Mouse (Mus musculus) limb, embryonic 15.5 days (tissue): Measurements from ENCODE around the gene Lkaaear1. TPM values are rescaled to one million over a fixed set of nuclear protein-coding genes. Genes with fewer than 3 reads are reported as not detected.

Source experiments
- ATAC-seq: fragments of 200-750 bp; cut with Nextera tagmentation; 2 replicates; pipeline ENCODE4 v1.8.0; 2017; ENCODE audit warnings: low read depth, moderate TSS enrichment; ENCODE audit not compliant: insufficient number of reproducible peaks, low FRiP score, low TSS enrichment
- H3K27ac ChIP-seq: fragments of 300-500 bp; sonication (generic); 2 replicates; pipeline ENCODE4 v1.5.1; 2015; ENCODE audit warnings: moderate library complexity, mild to moderate bottlenecking, inconsistent platforms
- H3K27me3 ChIP-seq: fragments of 300-500 bp; sonication (generic); 2 replicates; pipeline ENCODE4 v1.6.1; 2015; ENCODE audit warnings: inconsistent platforms
- H3K36me3 ChIP-seq: fragments of 300-500 bp; sonication (generic); 2 replicates; pipeline ENCODE4 v1.6.1; 2015; ENCODE audit warnings: inconsistent platforms
- H3K4me1 ChIP-seq: fragments of 300-500 bp; sonication (generic); 2 replicates; pipeline ENCODE4 v1.6.1; 2015; ENCODE audit warnings: inconsistent platforms
- H3K4me2 ChIP-seq: fragments of 300-500 bp; sonication (generic); 2 replicates; pipeline ENCODE4 v1.6.1; 2015; ENCODE audit warnings: mild to moderate bottlenecking, inconsistent platforms
- H3K4me3 ChIP-seq: fragments of 300-500 bp; sonication (generic); 2 replicates; pipeline ENCODE4 v1.5.1; 2015; ENCODE audit warnings: mild to moderate bottlenecking, inconsistent platforms
- H3K9ac ChIP-seq: fragments of 300-500 bp; sonication (generic); 2 replicates; pipeline ENCODE4 v1.6.1; 2015; ENCODE audit warnings: inconsistent platforms
- H3K9me3 ChIP-seq: fragments of 300-500 bp; sonication (generic); 2 replicates; pipeline ENCODE4 v1.6.1; 2016; ENCODE audit warnings: inconsistent platforms
- WGBS: fragments of 180-500 bp; shearing (Covaris S2); methylation state at CpG from one replicate; pipeline ENCODE4 v1.1.7; 2015; 5-methylcytosine and 5-hydroxymethylcytosine counted together
- polyA plus RNA-seq: library from polyadenylated mRNA; unstranded; fragments of >200 nt; fragmentation: Nextera tagmentation; extraction: Ambion mirVana; gene quantifications from 2 replicates; pipeline ENCODE4 v1.2.1, GENCODE M21; 2015

Gene Lkaaear1
- polyA plus RNA-seq, 1 experiment from 2014 or later = not detected

GRCm38 (mm10) chr2:181648926-181649325, 49.3 kb downstream of the Lkaaear1 start:
- Histone ChIP-seq H3K9me3 (no peaks in the 10 kb centered on the region), H3K9ac (no peak overlapping the region), H3K4me1 (no peaks in the 10 kb centered on the region), H3K4me2 (no peak overlapping the region), H3K36me3 (peaks cover 80% of the 10 kb centered on the region), H3K27me3 (no peaks in the 10 kb centered on the region), H3K4me3 (no peak overlapping the region), H3K27ac (no peak overlapping the region)
- 81% methylated on average over 10 of the region's 10 CpGs for WGBS
- ATAC-seq = no peak

Other genes starting within 250 kb of the Lkaaear1 start
- 4.2 and 4.8 TPM in 2 replicates for gene Zbtb46, start 239.0 kb downstream of the Lkaaear1 start, polyA plus RNA-seq
- 0.12 and 0.13 TPM in 2 replicates for gene Abhd16b, start 205.2 kb downstream of the Lkaaear1 start, polyA plus RNA-seq
- gene Tpd52l2, start 201.3 kb downstream of the Lkaaear1 start, polyA plus RNA-seq = 155 and 159 TPM in 2 replicates
- gene Dnajc5, start 178.0 kb downstream of the Lkaaear1 start, polyA plus RNA-seq = 89.3 and 89.5 TPM in 2 replicates
- 44.7 and 52.6 TPM in 2 replicates for gene Uckl1, start 113.5 kb downstream of the Lkaaear1 start, polyA plus RNA-seq
- 63.3 and 63.7 TPM in 2 replicates for gene Prpf6, start 106.6 kb downstream of the Lkaaear1 start, polyA plus RNA-seq
- gene Zfp512b, start 105.6 kb downstream of the Lkaaear1 start, polyA plus RNA-seq = 43.8 and 53.4 TPM in 2 replicates
- 11.0 TPM in 2 replicates for gene Samd10, start 99.2 kb downstream of the Lkaaear1 start, polyA plus RNA-seq
- not detected in 2 replicates for gene Gm29797, start 41.4 kb downstream of the Lkaaear1 start, polyA plus RNA-seq
- 38.7 and 43.4 TPM in 2 replicates for gene Sox18, start 26.8 kb downstream of the Lkaaear1 start, polyA plus RNA-seq
- 19.5 and 21.8 TPM in 2 replicates for gene Tcea2, start 18.1 kb downstream of the Lkaaear1 start, polyA plus RNA-seq
- 72.9 and 84.0 TPM in 2 replicates for gene Rgs19, start 4.5 kb downstream of the Lkaaear1 start, polyA plus RNA-seq
- 0.38 and 0.54 TPM in 2 replicates for gene Oprl1, start 16.6 kb upstream of the Lkaaear1 start, polyA plus RNA-seq
- gene Myt1, start 64.9 kb upstream of the Lkaaear1 start, polyA plus RNA-seq = not detected in 2 replicates
- 30.5 and 32.9 TPM in 2 replicates for gene Pcmtd2, start 139.4 kb upstream of the Lkaaear1 start, polyA plus RNA-seq
- 59.5 and 67.0 TPM in 2 replicates for gene Polr3k, start 165.9 kb upstream of the Lkaaear1 start, polyA plus RNA-seq